Mouse (Mus musculus): ENCODE data around the gene Hcls1. TPM values are rescaled to one million over a fixed set of nuclear protein-coding genes. Genes with fewer than 3 reads are reported as not detected.

The Hcls1 gene
- polyA plus RNA-seq, 1 experiment, result 114 TPM

GRCm38 (mm10) chr16:36921980-36922379 is 12.8 kb upstream of the Hcls1 start:
- Histone ChIP-seq H3K27ac (ENCODE audit: insufficient read depth, low read length) (no peak overlapping the region), H3K4me1 (ENCODE audit: control insufficient read depth, insufficient read depth, insufficient read length) (no peaks in the 10 kb centered on the region; the same call in 1 of the 2 replicates), H3K4me3 (ENCODE audit: extremely low read depth, insufficient read depth, insufficient read length) (no peak overlapping the region), H3K27me3 (ENCODE audit: control insufficient read depth, insufficient read depth, low read length) (no peaks in the 10 kb centered on the region), H3K36me3 (ENCODE audit: control insufficient read depth, insufficient read depth, low read length) (peaks cover 21% of the 10 kb centered on the region)
- DNase-seq (ENCODE audit: low read depth in 1 of 2, low spot score in 2 of 2), result no peak
- TF ChIP-seq CTCF (IDR thresholded peaks at IDR 0.05; ENCODE audit: extremely low read depth, insufficient read depth, insufficient read length, insufficient replicate concordance) (no peak), POLR2A (IDR thresholded peaks at IDR 0.05; ENCODE audit: low read depth, low read length) (no peak)
- WGBS, result 76% methylated on average over 6 of the region's 6 CpGs

GRCm38 (mm10) chr16:36924312-36924711 is 10.5 kb upstream of the Hcls1 start:
- TF ChIP-seq POLR2A (IDR thresholded peaks at IDR 0.05; ENCODE audit: low read depth, low read length), result no peak
- no peak for TF ChIP-seq CTCF (IDR thresholded peaks at IDR 0.05; ENCODE audit: extremely low read depth, insufficient read depth, insufficient read length, insufficient replicate concordance)
- H3K27ac ChIP-seq (ENCODE audit: insufficient read depth, low read length), result no peak overlapping the region
- no peak overlapping the region for H3K4me3 ChIP-seq (ENCODE audit: extremely low read depth, insufficient read depth, insufficient read length)
- H3K4me1 ChIP-seq (ENCODE audit: control insufficient read depth, insufficient read depth, insufficient read length), result no peaks in the 10 kb centered on the region; the same call in 1 of the 2 replicates
- no peaks in the 10 kb centered on the region for H3K27me3 ChIP-seq (ENCODE audit: control insufficient read depth, insufficient read depth, low read length)
- no peak for DNase-seq (ENCODE audit: low read depth in 1 of 2, low spot score in 2 of 2)
- H3K36me3 ChIP-seq (ENCODE audit: control insufficient read depth, insufficient read depth, low read length), result peaks cover 16% of the 10 kb centered on the region
- WGBS, result 95% methylated on average over 8 of the region's 8 CpGs

DNA sequence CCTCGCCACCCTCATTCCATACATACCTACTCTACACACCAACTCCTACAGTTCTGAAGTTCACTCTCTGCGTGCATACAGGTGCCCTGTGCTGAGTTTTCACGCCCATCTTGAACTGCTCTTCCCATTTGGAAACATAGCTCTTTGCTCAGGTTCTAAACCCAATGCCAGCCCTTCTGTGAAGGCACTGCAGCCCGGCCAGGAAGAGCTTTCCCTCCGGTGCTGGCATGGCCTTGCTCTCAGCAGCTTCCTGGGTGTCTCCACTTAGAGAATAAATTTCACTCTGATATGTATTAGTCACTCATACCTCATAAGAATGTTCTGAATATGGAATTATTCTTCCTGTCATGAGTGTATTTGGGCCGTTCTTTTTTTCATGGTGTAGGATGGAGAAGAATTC is 9.4 kb upstream of the Hcls1 start:
- TF ChIP-seq CTCF (IDR thresholded peaks at IDR 0.05; ENCODE audit: extremely low read depth, insufficient read depth, insufficient read length, insufficient replicate concordance) (no peak), POLR2A (IDR thresholded peaks at IDR 0.05; ENCODE audit: low read depth, low read length) (no peak)
- H3K27ac ChIP-seq (ENCODE audit: insufficient read depth, low read length), result no peak overlapping the region
- no peak for DNase-seq (ENCODE audit: low read depth in 1 of 2, low spot score in 2 of 2)
- 88% methylated on average over 6 of the region's 6 CpGs for WGBS
- H3K27me3 ChIP-seq (ENCODE audit: control insufficient read depth, insufficient read depth, low read length), result no peaks in the 10 kb centered on the region
- peaks cover 19% of the 10 kb centered on the region for H3K36me3 ChIP-seq (ENCODE audit: control insufficient read depth, insufficient read depth, low read length)
- peaks cover 2% of the 10 kb centered on the region; the same call in 1 of the 2 replicates for H3K4me1 ChIP-seq (ENCODE audit: control insufficient read depth, insufficient read depth, insufficient read length)
- no peak overlapping the region for H3K4me3 ChIP-seq (ENCODE audit: extremely low read depth, insufficient read depth, insufficient read length)

GRCm38 (mm10) chr16:36925797-36926196 is 9.0 kb upstream of the Hcls1 start:
- TF ChIP-seq POLR2A (IDR thresholded peaks at IDR 0.05; ENCODE audit: low read depth, low read length) (no peak), CTCF (IDR thresholded peaks at IDR 0.05; ENCODE audit: extremely low read depth, insufficient read depth, insufficient read length, insufficient replicate concordance) (no peak)
- Histone ChIP-seq H3K27me3 (ENCODE audit: control insufficient read depth, insufficient read depth, low read length) (no peaks in the 10 kb centered on the region), H3K4me3 (ENCODE audit: extremely low read depth, insufficient read depth, insufficient read length) (no peak overlapping the region), H3K36me3 (ENCODE audit: control insufficient read depth, insufficient read depth, low read length) (peaks cover 19% of the 10 kb centered on the region), H3K27ac (ENCODE audit: insufficient read depth, low read length) (no peak overlapping the region), H3K4me1 (ENCODE audit: control insufficient read depth, insufficient read depth, insufficient read length) (peaks cover 7% of the 10 kb centered on the region; the same call in 1 of the 2 replicates)
- 84% methylated on average over 6 of the region's 6 CpGs for WGBS
- no peak for DNase-seq (ENCODE audit: low read depth in 1 of 2, low spot score in 2 of 2)

DNA sequence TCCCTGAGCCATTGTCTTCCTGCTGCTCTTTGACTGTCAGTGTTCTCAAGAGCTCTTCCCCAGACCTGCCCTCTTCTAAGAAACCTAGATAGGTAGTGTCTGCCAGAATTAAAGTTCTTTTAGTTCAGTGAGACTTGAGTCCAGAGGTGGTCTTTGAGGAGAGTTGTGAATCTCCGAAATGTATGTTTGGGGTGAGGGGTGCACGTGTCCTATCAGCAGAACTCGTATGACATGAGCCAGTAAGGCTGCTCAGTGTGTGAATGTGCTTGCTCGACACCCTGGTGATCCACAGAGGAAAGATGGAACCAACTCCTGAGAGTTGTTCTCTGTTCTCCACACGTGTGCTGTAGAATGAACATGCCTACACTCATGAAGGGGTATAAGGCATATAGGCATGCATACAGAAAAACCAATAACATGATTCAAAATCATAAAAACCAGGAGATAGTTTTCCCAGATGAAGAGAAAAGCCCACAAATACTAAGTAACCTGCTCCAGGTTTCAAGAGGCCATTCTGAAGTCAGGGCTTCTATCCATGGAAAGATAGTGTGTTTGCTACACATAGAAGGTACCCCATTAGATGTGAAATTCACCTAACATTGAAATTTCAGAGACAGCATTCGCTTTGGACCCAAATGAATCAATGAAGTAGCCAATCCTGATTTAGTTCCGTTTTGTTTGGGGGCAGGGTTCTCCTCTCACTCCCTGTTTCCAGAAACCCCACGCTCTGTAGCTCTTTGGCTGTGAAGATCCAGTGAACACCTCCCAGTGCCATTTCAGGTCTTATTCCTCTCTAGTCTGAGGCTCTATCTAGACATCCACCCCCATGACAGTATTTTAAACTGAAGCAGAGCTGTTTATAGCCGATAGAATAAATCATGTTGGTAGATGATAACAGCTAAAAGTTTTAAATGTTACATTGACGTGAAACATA is 8.0 kb upstream of the Hcls1 start:
- H3K36me3 ChIP-seq (ENCODE audit: control insufficient read depth, insufficient read depth, low read length), result peaks cover 19% of the 10 kb centered on the region
- H3K27me3 ChIP-seq (ENCODE audit: control insufficient read depth, insufficient read depth, low read length), result no peaks in the 10 kb centered on the region
- TF ChIP-seq POLR2A (IDR thresholded peaks at IDR 0.05; ENCODE audit: low read depth, low read length) (no peak), CTCF (IDR thresholded peaks at IDR 0.05; ENCODE audit: extremely low read depth, insufficient read depth, insufficient read length, insufficient replicate concordance) (no peak)
- 87% methylated on average over 10 of the region's 10 CpGs for WGBS
- H3K27ac ChIP-seq (ENCODE audit: insufficient read depth, low read length), result no peak overlapping the region
- no peak for DNase-seq (ENCODE audit: low read depth in 1 of 2, low spot score in 2 of 2)
- peaks cover 13% of the 10 kb centered on the region; the same call in 1 of the 2 replicates for H3K4me1 ChIP-seq (ENCODE audit: control insufficient read depth, insufficient read depth, insufficient read length)
- H3K4me3 ChIP-seq (ENCODE audit: extremely low read depth, insufficient read depth, insufficient read length), result no peak overlapping the region

GRCm38 (mm10) chr16:36927495-36928105 is 7.2 kb upstream of the Hcls1 start:
- DNase-seq (ENCODE audit: low read depth in 1 of 2, low spot score in 2 of 2), result no peak
- 69% methylated on average over 10 of the region's 10 CpGs for WGBS
- no peak overlapping the region for H3K27ac ChIP-seq (ENCODE audit: insufficient read depth, low read length)
- TF ChIP-seq POLR2A (IDR thresholded peaks at IDR 0.05; ENCODE audit: low read depth, low read length) (no peak), CTCF (IDR thresholded peaks at IDR 0.05; ENCODE audit: extremely low read depth, insufficient read depth, insufficient read length, insufficient replicate concordance) (no peak)
- H3K4me1 ChIP-seq (ENCODE audit: control insufficient read depth, insufficient read depth, insufficient read length), result peaks cover 13% of the 10 kb centered on the region; the same call in 1 of the 2 replicates
- H3K4me3 ChIP-seq (ENCODE audit: extremely low read depth, insufficient read depth, insufficient read length), result no peak overlapping the region
- no peaks in the 10 kb centered on the region for H3K27me3 ChIP-seq (ENCODE audit: control insufficient read depth, insufficient read depth, low read length)
- H3K36me3 ChIP-seq (ENCODE audit: control insufficient read depth, insufficient read depth, low read length), result peaks cover 20% of the 10 kb centered on the region
